Mouse (Mus musculus) hindbrain, embryonic 15.5 days (tissue): ENCODE data around the gene Slc39a3. TPM values are rescaled to one million over a fixed set of nuclear protein-coding genes. Genes with fewer than 3 reads are reported as not detected.
A peak's percentile ranks its signal among the peaks of the same experiment; 100 is the strongest.

Experiments
- ATAC-seq: fragments of 200-750 bp; cut with Nextera tagmentation; 2 replicates; pipeline ENCODE4 v1.8.0; 2017; ENCODE audit warnings: low read depth, moderate number of reproducible peaks, moderate TSS enrichment; ENCODE audit not compliant: low FRiP score
- H3K27ac ChIP-seq: fragments of 300-500 bp; sonication (generic); replicated peaks from 2 replicates; pipeline ENCODE4 v1.5.1; 2015; ENCODE audit warnings: mild to moderate bottlenecking, inconsistent platforms
- H3K27me3 ChIP-seq: fragments of 300-500 bp; sonication (generic); 2 replicates; pipeline ENCODE4 v1.6.1; 2015; ENCODE audit warnings: control low read depth, inconsistent platforms
- H3K36me3 ChIP-seq: fragments of 300-500 bp; sonication (generic); 2 replicates; pipeline ENCODE4 v1.6.1; 2015; ENCODE audit warnings: control low read depth, inconsistent platforms
- H3K4me1 ChIP-seq: fragments of 300-500 bp; sonication (generic); replicated peaks from 2 replicates; pipeline ENCODE4 v1.6.1; 2015; ENCODE audit warnings: control low read depth, inconsistent platforms
- H3K4me2 ChIP-seq: fragments of 300-500 bp; sonication (generic); 2 replicates; pipeline ENCODE4 v1.6.1; 2015; ENCODE audit warnings: moderate library complexity, mild to moderate bottlenecking, inconsistent platforms
- H3K4me3 ChIP-seq: fragments of 300-500 bp; sonication (generic); 2 replicates; pipeline ENCODE4 v1.5.1; 2015; ENCODE audit warnings: mild to moderate bottlenecking, inconsistent platforms
- H3K9ac ChIP-seq: fragments of 300-500 bp; sonication (generic); 2 replicates; pipeline ENCODE4 v1.6.1; 2015; ENCODE audit warnings: inconsistent platforms
- H3K9me3 ChIP-seq: fragments of 300-500 bp; sonication (generic); 2 replicates; pipeline ENCODE4 v1.6.1; 2016; ENCODE audit warnings: control low read depth, inconsistent platforms
- WGBS: fragments of 180-500 bp; shearing (Covaris S2); methylation state at CpG from one replicate; pipeline ENCODE4 v1.1.7; 2015; 5-methylcytosine and 5-hydroxymethylcytosine counted together
- polyA plus RNA-seq: library from polyadenylated mRNA; unstranded; fragments of >200 nt; fragmentation: Nextera tagmentation; extraction: Ambion mirVana; gene quantifications from 2 replicates; pipeline ENCODE4 v1.2.1, GENCODE M21; 2015

Slc39a3 gene
- polyA plus RNA-seq, 1 experiment from 2014 or later: 53.0 TPM

GRCm38 (mm10) chr10:81019687-81020086, 17.5 kb downstream of the Slc39a3 start:
- H3K4me2 ChIP-seq: no peak overlapping the region
- H3K9me3 ChIP-seq: no peaks in the 10 kb centered on the region
- ATAC-seq: no peak
- H3K27me3 ChIP-seq: no peaks in the 10 kb centered on the region
- H3K36me3 ChIP-seq: no peaks in the 10 kb centered on the region
- no peak overlapping the region for H3K9ac ChIP-seq
- H3K4me1 ChIP-seq: peaks cover 32% of the 10 kb centered on the region
- H3K27ac ChIP-seq: no peak overlapping the region
- H3K4me3 ChIP-seq: no peak overlapping the region
- 72% methylated on average over 6 of the region's 6 CpGs for WGBS

DNA sequence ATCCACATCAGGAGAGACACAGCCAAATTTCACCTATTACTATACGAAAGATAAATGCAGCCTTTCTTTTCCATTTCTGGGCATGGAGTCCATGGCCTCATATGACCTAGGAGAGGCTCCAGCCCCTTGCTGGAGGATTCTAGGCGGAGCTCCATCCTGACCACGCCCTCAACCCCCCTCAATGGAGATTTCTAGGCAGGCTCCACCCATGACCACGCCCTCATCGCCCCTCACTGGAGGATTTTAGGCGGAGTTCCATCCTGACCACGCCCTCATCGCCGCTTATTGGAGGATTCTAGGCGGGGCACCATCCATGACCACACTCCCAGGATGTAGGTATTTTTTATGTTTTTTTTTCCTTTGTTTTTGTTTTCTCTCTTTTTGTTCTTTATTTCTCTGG, 18.9 kb downstream of the Slc39a3 start:
- H3K27ac ChIP-seq: no peak overlapping the region
- peaks cover 25% of the 10 kb centered on the region for H3K4me1 ChIP-seq
- no peaks in the 10 kb centered on the region for H3K27me3 ChIP-seq
- H3K4me2 ChIP-seq: no peak overlapping the region
- no peak overlapping the region for H3K9ac ChIP-seq
- H3K36me3 ChIP-seq: no peaks in the 10 kb centered on the region
- 41% methylated on average over 10 of the region's 10 CpGs for WGBS
- no peak for ATAC-seq
- no peak overlapping the region for H3K4me3 ChIP-seq
- no peaks in the 10 kb centered on the region for H3K9me3 ChIP-seq

DNA sequence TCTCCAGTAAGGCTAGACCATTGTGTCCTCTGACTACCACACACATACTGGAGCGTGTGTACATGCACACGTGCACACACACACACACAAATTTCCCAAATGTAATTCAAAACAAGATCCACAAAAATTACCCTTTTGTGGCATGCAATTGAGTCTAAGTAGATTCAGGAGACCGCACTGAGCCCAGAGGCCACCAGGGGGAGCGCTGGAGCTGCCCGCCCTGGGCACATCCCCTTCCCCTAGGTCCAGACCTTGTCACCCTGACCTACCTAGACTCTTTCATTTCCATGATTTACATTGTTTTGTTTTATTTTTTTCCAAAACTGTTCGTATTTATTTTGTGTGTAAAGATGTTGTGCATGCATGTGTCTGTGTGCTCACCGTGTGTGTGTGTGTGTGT, 20.6 kb downstream of the Slc39a3 start:
- Histone ChIP-seq H3K36me3 (no peaks in the 10 kb centered on the region), H3K9me3 (no peaks in the 10 kb centered on the region), H3K27me3 (no peaks in the 10 kb centered on the region), H3K4me3 (no peak overlapping the region), H3K9ac (no peak overlapping the region), H3K27ac (no peak overlapping the region), H3K4me2 (no peak overlapping the region), H3K4me1 (peaks cover 15% of the 10 kb centered on the region)
- ATAC-seq: no peak
- WGBS: 7% methylated on average over 7 of the region's 7 CpGs

DNA sequence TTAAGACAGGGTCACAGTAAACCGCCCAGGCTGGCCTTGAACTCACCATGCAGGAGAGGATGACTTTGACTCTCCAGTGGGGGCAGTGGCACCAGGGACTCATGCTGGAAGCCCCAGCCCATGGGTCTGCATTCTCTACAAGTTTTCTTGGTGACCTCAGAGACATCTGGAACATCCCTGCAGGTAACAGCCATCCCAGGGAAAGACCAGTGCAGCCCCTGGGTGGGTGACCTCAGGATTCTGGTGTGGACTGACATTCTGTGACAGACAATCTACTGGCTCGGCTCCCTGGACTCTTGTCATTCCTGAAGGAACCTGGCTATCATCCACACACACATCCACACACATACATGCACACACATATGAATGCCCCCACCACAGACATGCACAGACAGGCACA, 21.6 kb downstream of the Slc39a3 start:
- peak overlapping the region; percentile 78; the same call in 1 of the 2 replicates for H3K4me2 ChIP-seq
- H3K4me1 ChIP-seq: peaks cover 14% of the 10 kb centered on the region
- H3K4me3 ChIP-seq: no peak overlapping the region
- H3K36me3 ChIP-seq: no peaks in the 10 kb centered on the region
- H3K27me3 ChIP-seq: no peaks in the 10 kb centered on the region
- no peak overlapping the region for H3K9ac ChIP-seq
- WGBS: 94% methylated on average over 2 of the region's 2 CpGs
- no peak for ATAC-seq
- H3K9me3 ChIP-seq: no peaks in the 10 kb centered on the region
- no peak overlapping the region for H3K27ac ChIP-seq

- ATAC-seq: peak; percentile 98
- Histone ChIP-seq H3K9ac (peak within 1 kb of the TSS; percentile 49), H3K4me2 (peak within 1 kb of the TSS; percentile 78), H3K4me3 (peak within 1 kb of the TSS; percentile 45), H3K27me3 (no peaks in the 10 kb centered on the region), H3K4me1 (peaks cover 14% of the 10 kb centered on the region), H3K27ac (no peak within 1 kb of the TSS), H3K9me3 (no peaks in the 10 kb centered on the region), H3K36me3 (no peaks in the 10 kb centered on the region)
- 8% methylated on average over 31 of the region's 31 CpGs for WGBS
Measured at GRCm38 (mm10) chr10:81014393-81015384, 22.5 kb downstream of the Slc39a3 start, which contains the start of gene Gng7. Gene Gng7 (minus strand): TSS chr10:81014945.

DNA sequence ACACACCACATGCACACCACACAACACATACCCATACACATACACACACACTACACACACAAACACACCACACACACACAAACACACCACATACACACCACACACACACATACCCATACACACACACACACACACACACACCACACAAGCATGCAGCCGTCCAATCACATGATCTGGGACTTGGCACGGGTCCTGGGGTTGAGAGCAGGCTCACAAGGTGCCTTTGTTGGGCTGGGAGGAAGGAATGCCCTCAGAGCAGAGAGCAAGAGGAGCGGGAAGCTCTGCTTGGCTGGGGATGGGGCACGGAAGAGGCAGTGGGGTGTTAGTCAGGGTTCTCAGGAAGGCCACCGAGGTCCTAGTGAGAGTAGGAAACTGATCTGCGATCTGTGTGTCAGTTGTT, 26.4 kb downstream of the Slc39a3 start:
- no peak for ATAC-seq
- Histone ChIP-seq H3K27me3 (no peaks in the 10 kb centered on the region), H3K9ac (no peak overlapping the region), H3K4me3 (no peak overlapping the region), H3K27ac (no peak overlapping the region), H3K9me3 (no peaks in the 10 kb centered on the region), H3K36me3 (no peaks in the 10 kb centered on the region), H3K4me2 (no peak overlapping the region), H3K4me1 (peaks cover 14% of the 10 kb centered on the region)
- 69% methylated on average over 6 of the region's 6 CpGs for WGBS

- no peaks in the 10 kb centered on the region for H3K27me3 ChIP-seq
- H3K36me3 ChIP-seq: no peaks in the 10 kb centered on the region
- H3K9me3 ChIP-seq: no peaks in the 10 kb centered on the region
- no peak overlapping the region for H3K9ac ChIP-seq
- WGBS: 39% methylated on average over 7 of the region's 7 CpGs
- ATAC-seq: no peak
- no peak overlapping the region for H3K27ac ChIP-seq
- no peak overlapping the region for H3K4me3 ChIP-seq
- H3K4me1 ChIP-seq: no peaks in the 10 kb centered on the region
- H3K4me2 ChIP-seq: no peak overlapping the region
Measured at GRCm38 (mm10) chr10:81007240-81007639, 30.0 kb downstream of the Slc39a3 start.

- no peak overlapping the region for H3K4me2 ChIP-seq
- H3K27me3 ChIP-seq: no peaks in the 10 kb centered on the region
- ATAC-seq: no peak
- WGBS: 95% methylated on average over 7 of the region's 7 CpGs
- H3K9ac ChIP-seq: no peak overlapping the region
- no peak overlapping the region for H3K4me3 ChIP-seq
- H3K36me3 ChIP-seq: no peaks in the 10 kb centered on the region
- H3K4me1 ChIP-seq: peaks cover 5% of the 10 kb centered on the region
- no peak overlapping the region for H3K27ac ChIP-seq
- no peaks in the 10 kb centered on the region for H3K9me3 ChIP-seq
Measured at GRCm38 (mm10) chr10:81006005-81006677, 31.1 kb downstream of the Slc39a3 start.

DNA sequence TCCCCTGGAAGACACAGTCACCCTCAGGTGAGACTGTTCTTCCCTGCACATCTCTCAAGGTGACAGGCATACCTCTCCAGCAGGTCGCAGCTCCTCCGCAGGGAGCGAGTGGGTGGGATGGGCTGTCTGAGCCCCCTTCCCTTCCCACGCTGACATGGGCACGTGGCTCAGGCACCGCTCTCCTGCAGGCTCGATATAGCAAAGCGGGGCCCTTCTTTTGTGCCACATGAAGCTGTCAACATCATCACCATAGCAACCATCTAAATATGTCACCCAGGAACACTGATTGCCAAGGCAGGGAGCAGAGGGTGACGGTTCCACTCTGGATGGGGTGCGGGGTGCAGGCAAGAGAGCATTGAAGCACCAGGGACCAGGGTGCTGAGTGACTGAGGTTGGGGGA, 36.1 kb downstream of the Slc39a3 start:
- no peaks in the 10 kb centered on the region for H3K27me3 ChIP-seq
- H3K27ac ChIP-seq: no peak overlapping the region
- no peaks in the 10 kb centered on the region for H3K36me3 ChIP-seq
- H3K4me3 ChIP-seq: no peak overlapping the region
- H3K9ac ChIP-seq: no peak overlapping the region
- 15% methylated on average over 10 of the region's 10 CpGs for WGBS
- no peaks in the 10 kb centered on the region for H3K9me3 ChIP-seq
- H3K4me1 ChIP-seq: peaks cover 26% of the 10 kb centered on the region
- peak; percentile 35 for ATAC-seq
- H3K4me2 ChIP-seq: peak overlapping the region; percentile 22

DNA sequence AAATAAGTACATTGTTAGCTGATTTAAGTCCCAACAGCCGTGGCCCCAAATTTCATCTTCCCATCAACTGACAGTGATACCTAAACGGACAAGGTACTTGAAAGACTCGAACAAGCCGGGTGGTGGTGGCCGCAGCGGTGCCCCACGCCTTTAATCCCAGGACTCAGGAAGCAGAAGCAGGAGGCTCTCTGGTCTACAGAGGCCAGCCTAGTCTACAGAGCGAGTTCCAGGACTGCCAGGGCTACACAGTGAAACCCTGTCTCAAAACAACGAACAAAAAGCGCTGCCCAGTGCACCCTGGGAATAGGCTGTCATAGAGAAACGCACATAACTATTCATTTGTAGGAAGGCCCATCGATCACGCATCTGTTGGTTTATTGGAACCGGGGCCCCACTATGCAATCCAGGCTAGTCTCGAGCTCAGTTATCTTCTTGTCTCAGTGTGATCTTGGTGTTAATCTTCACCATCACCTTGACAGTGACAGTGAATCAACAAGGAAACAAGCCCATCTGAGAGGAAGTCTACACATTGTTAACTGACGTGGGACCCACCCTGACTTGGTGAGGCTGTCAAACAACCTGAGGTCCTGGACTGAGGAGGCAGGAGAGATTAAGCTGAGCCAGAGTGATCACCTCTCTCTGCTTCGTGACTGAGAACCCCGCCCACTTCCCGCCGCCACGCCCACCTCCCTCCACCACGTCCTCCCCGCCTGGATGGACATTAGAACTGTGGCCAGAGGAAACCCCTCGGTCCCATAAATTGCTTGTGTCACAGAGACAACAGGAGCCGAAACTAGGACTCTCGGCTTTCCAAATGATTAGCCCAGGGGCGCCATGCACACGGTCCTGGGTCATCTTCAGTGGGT, 36.8 kb downstream of the Slc39a3 start:
- H3K9ac ChIP-seq: no peak overlapping the region
- no peaks in the 10 kb centered on the region for H3K27me3 ChIP-seq
- peaks cover 26% of the 10 kb centered on the region for H3K4me1 ChIP-seq
- peak overlapping the region; percentile 22 for H3K4me2 ChIP-seq
- H3K27ac ChIP-seq: no peak overlapping the region
- no peaks in the 10 kb centered on the region for H3K9me3 ChIP-seq
- no peak overlapping the region for H3K4me3 ChIP-seq
- 46% methylated on average over 28 of the region's 28 CpGs for whole genome bisulfite sequencing
- no peaks in the 10 kb centered on the region for H3K36me3 ChIP-seq
- no peak for ATAC-seq

- peaks cover 26% of the 10 kb centered on the region for H3K4me1 ChIP-seq
- H3K27me3 ChIP-seq: no peaks in the 10 kb centered on the region
- no peaks in the 10 kb centered on the region for H3K9me3 ChIP-seq
- no peak overlapping the region for H3K9ac ChIP-seq
- peak overlapping the region; percentile 46 for H3K4me2 ChIP-seq
- peak; percentile 63; the same call in 1 of the 2 replicates for ATAC-seq
- no peaks in the 10 kb centered on the region for H3K36me3 ChIP-seq
- H3K4me3 ChIP-seq: 0 out of 2 replicates have a peak overlapping the region, but pooled peaks have one; percentile 9
- WGBS: 32% methylated on average over 37 of the region's 37 CpGs
- no peak overlapping the region for H3K27ac ChIP-seq
Measured at GRCm38 (mm10) chr10:80999362-81000196, 37.6 kb downstream of the Slc39a3 start.
